Mouse (Mus musculus): ENCODE results near the gene Dst. TPM values are rescaled to one million over a fixed set of nuclear protein-coding genes. Genes with fewer than 3 reads are reported as not detected.
"Not testable (repeated sequence)": the region's sequence is repeated elsewhere in the genome, so short reads cannot be mapped to it uniquely, and the experiment has no call there.

The Dst gene
- total RNA-seq, 2 experiments from 2014 or later = 202 to 225 TPM

DNA sequence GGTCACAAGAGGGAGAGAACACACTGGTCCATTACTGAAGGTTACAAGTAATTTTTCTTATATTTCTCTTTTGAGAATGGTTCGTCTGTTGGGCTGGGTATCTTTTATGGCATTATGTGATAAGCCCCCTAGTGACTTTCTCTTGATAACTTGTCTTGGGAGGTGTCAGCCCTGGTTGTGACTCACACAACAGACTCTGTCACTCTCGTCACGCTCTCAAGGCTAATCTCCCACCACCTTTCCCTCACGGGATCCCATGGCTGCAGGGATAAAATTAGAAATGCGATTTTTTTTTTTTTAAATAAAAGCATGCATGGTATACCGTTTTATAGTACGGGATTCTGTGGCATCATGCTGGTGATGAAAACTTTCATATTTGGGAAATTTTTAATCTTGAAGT is 375.5 kb downstream of the Dst start:
- no peak for DNase-seq (ENCODE audit: low spot score in 2 of 2)

DNA sequence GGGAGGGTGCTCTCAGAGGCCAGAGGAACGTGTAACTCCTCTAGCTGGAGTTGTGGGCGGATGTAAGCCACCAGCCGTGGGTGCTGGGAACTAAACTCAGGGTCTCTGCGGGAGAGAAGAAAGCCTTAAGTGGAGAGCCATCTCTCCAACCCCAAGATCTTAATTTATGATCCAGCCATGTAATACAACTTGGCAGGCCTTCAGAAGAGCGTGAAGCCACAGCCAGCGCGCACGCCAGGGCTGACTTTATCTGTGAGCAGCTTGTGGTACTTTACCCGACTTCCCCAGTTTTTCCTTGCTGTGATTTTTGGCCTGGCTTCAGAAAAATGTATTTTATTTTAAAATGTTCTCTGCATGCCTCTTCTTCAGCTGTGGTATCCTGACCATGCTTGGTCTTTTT is 377.0 kb downstream of the Dst start:
- no peak for DNase-seq (ENCODE audit: low spot score in 2 of 2)

DNA sequence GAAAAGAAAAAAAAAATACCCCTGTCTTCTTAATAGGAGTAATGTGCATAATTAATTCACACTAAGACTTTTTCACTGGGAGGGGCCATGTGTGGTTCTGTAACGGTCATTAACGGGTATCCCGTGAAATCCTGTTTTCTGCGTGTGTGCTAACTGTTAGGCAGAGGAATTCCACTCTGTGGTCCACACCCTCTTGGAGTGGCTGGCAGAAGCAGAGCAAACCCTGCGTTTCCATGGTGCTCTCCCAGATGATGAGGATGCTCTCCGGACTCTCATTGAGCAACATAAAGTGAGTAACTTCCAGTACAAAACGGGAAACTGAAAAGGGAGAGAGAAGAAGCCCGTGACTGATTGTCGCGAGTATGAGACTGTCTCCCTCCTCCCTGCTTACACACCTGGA is 379.7 kb downstream of the Dst start:
- DNase-seq (ENCODE audit: low spot score in 2 of 2) = no peak

DNA sequence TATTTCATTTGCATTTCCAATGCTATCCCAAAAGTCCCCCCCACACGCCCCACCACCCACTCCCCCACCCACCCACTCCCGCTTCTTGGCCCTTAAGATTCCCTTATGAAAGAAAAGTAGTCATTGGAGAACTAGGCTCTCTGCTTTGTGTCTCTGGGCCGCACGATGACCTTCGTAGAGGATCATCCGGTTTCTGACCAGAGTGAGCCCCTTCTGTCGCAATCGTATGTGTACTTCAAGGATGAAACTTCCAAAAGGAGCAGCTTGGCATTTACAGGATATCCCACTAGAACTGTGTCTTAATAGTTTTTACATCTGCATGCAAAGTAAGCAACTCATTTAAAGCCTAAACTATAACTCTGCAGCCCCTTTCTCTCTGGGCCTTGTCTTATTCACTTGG is 380.2 kb downstream of the Dst start:
- DNase-seq (ENCODE audit: low spot score in 2 of 2) = no peak

DNA sequence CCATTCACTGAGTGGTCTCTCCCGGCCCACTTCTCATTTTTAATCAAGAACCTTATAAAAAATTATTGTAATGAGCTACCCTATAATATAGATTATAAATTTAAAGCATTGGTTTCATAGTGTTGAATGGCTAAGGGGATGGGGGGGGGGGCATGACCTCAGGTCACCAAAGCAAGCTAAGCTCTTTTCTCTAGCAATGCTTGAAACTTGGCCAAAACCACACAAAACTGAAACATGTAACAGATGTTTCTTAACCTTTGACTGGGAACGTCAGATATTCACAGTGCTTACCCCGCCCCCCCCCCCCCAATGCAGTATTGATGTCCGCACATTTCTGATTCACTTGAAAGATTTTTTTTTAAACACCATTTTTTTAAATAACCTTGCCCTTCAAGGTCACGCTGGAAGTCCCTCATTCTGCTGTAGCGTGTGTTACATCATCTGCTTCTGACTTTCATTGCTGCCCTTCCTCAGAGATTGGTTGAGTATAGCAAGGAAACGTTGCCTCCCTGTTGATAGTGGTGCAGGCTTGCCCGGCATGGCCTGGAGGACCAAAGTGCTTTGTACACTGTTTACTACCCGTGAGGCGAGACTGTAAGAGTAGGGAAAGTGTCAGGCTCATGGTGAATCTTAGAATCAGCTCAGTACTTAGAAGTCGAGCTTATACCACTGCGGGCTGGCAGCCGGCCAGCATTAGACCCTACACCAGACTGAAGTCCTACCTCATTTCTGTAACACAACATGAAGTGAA is 380.9 kb downstream of the Dst start:
- DNase-seq (ENCODE audit: low spot score in 2 of 2) = no peak

DNA sequence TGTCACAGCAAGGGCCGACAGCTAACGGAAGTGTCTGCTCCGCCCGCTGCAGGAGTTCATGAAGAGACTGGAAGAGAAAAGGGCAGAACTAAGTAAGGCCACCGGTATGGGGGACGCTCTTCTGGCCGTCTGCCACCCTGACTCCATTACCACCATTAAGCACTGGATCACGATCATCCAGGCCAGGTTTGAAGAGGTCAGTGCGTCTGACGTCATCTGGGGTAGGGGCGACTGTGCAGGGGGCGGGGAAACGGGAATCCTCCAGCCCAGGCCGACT is 381.4 kb downstream of the Dst start:
- DNase-seq (ENCODE audit: low spot score in 2 of 2) = no peak

DNA sequence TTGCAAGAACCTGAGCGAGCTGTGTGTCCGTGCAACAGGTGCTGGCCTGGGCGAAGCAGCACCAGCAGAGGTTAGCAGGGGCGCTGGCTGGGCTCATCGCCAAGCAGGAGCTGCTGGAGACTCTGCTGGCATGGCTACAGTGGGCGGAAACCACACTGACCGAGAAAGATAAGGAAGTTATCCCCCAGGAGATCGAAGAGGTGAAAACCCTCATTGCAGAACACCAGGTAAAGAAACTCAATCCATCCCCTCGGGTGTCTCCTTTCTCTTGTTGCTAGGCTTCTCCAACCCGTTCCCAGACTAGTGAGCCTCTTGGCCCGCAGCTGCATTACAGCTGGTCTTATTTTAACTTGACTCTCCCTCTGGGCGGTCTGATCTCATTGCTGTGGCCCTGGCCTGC is 382.3 kb downstream of the Dst start:
- no peak for DNase-seq (ENCODE audit: low spot score in 2 of 2)

DNA sequence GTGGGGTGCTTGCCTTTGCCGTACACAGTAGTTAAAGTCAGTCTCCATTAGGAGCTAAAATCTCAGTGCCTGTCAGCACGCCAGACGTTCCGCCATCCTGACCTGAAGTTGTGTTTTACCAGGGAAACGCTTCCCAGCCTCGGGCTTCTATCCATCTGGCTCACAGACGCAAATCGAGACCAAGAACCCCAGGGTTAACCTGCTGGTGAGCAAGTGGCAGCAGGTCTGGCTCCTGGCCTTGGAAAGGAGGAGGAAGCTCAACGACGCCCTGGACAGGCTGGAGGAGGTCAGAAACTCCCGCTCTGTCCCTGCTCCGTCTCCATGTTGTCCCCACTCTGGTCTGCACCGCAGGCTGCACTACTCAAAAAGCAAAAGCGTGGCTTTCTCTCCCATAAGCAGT is 385.2 kb downstream of the Dst start:
- no peak for DNase-seq (ENCODE audit: low spot score in 2 of 2)

DNA sequence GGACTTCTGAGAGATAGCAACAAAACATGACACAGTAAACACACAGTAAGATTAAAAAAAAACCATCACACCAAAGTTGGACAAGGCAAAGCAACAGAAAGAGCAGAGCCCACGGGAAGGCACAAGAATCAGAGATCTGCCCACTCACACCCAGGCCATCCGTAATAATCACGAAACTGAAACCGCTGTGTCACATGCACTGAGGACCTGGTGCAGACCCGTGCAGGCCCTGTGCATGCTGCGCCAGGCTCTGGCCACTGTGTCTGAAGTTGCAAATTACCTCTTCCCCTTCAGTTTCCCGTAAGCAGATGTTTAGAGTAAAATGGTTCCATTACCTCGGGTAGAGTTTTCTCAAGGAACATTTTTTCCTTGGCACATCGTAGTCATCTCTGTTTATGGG is 389.6 kb downstream of the Dst start:
- no peak for DNase-seq (ENCODE audit: low spot score in 2 of 2)

DNA sequence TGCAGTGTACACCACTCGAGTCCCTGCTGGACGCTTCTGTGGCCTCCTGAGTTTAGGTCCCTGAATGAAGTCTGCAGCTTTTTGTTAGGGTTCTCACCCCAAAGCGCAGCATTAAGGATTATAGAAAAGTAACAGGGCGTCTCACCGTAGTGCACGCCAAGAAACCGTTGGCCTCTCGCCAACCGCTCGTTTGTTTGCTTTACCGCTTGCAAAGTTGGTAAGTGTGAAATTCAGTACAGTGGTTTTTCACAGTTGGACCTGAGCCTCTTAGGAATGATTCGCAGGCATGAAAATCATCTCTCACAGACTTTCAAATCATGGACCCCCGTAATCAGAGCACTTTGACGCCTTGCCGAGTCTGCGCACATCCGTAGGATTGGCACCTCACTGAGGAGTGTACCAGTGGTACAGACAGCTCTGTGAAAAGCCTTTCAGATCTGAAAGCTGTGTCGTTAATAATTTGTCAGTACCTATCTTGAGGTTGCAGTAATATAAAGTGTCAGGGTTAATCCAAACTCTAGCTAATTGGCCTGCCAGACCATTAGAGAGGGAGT is 390.7 kb downstream of the Dst start:
- peak; percentile 19 to 37 for DNase-seq (ENCODE audit: low spot score in 2 of 2)

DNA sequence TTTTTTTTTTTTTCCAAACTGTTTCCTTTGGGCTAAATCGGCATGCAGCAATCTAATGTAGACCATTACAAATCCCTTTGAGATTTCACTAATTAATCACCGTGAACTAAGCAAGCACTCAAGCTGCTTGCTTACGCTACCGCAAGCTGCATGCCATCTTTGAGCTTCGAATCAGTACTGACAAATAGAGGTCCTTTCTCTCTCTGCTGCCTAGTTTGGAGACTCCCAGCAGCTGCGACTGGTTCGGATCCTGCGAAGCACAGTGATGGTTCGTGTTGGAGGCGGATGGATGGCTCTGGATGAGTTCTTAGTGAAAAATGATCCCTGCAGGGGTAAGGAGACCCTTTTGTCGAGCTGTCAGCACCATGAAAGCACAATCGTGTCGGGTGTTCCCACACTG is 391.5 kb downstream of the Dst start:
- no peak for DNase-seq (ENCODE audit: low spot score in 2 of 2)

DNA sequence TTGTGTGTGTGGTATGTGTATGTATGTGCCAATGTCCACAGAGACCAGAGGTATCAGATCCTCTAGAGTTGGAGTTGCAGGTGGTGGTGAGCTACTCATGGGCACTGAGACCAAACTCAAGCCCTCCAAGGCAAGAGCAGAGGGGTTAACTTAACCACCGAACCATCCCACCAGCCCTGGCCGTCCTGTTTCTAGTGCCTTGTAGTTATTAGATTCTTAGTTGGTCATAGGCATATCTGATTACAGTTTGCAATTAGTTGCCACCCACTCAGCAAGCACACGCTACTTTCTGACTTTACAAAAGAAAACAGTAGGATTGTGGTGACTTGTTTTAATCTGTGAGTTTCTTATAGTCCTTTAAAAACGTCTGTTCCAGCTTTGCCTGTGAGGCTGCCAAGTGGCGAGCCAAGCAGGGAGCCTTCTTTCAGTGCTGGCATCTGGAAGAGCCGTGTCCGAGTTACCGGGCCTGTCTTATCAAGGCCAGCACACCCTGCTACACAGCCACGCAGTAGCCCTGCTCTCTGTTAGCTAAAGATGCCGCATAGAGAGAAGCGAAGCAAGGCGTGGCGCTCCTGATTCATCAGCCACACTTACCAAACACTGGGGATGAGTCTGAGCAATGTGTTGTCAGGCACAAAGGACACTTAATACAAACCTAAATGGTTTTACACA is 392.4 kb downstream of the Dst start:
- DNase-seq (ENCODE audit: low spot score in 2 of 2) = no peak

DNA sequence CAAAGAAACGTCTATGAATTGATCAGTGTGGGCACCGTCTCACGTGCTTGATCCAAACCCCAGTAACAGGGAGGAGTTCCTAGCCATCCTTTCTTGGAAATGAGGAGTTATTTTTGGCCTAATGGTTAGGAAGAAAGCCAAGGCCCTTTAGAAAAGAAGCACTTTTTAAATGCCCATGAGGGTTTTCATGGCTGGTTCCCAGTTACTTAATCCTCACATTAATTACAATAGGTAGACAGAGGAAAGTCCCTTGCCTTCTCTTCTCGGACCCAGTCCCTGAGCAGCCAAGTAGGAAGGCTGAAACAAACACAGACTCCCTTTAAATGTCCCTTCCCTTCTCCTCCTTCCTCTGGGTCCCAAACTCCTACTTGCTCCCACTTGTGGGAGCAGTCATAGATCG is 396.2 kb downstream of the Dst start:
- no peak for DNase-seq (ENCODE audit: low spot score in 2 of 2)

DNA sequence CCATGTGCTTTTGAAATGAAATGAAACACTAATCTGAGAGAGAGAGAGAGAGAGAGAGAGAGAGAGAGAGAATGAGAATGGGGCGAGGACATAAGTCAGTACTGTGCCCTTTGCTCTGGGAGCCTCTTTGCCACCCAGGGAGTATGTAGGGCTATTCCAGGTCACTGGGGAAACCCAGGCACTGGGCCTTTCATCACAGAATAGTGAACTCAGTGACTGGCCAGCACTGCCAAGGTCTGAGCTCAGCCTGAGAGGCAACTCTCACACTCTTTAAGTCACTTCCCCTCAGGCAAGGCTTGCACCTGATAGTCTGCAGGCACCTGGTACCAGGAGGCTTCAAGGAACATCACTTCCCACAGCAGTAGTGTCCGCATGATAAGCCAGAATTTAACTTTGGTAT is 398.7 kb downstream of the Dst start:
- no peak for DNase-seq (ENCODE audit: low spot score in 2 of 2)

DNA sequence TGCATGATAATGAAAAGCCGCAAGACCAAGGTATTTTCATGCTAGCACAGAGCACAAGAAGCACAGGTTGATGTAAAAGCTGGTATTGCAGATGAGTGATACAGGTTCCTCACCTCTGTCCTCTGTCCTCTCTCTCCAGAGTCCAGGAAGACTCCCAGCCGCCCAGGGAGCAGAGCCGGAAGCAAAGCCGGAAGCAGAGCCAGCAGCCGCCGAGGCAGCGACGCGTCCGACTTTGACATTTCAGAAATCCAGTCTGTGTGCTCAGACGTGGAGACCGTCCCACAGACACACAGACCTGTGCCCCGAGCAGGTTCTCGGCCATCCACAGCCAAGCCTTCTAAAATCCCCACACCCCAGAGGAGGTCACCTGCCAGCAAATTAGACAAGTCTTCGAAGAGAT is 399.2 kb downstream of the Dst start:
- DNase-seq (ENCODE audit: low spot score in 2 of 2) = no peak

DNA sequence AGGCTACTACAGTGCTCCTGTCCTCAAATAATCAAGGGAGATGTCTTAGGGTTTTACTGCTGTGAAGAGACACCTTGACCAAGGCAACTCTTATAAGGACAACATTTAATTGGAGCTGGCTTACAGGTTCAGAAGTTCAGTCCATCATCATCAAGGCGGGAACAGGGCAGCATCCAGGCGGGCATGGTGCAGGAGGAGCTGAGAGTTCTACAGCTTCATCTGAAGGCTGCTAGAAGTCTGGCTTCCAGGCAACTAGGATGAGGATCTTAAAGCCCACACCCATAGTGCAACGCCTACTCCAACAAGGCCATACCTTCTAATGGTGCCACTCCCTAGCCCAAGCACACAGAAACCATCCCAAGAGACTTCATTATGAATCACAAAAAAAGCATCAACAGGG is 400.8 kb downstream of the Dst start:
- DNase-seq (ENCODE audit: low spot score in 2 of 2) = not testable (repeated sequence)

DNA sequence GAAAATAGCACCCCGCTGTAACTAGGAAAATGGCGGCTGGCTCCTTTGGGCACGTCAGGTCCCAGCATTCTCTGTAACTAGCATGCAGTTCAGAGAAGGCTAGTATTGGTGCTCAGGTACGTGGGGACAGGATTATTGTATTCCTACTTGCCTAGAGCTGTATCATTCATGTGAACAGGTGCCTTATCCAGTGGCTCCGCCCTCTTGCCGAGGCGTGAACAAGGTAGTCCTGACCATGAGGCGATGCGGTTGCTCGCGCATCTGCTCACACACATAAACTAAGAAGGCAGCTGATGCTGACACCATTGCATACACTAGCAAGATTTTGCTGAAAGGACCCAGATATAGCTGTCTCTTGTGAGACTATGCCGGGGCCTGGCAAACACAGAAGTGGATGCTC is 401.4 kb downstream of the Dst start:
- no peak for DNase-seq (ENCODE audit: low spot score in 2 of 2)

DNA sequence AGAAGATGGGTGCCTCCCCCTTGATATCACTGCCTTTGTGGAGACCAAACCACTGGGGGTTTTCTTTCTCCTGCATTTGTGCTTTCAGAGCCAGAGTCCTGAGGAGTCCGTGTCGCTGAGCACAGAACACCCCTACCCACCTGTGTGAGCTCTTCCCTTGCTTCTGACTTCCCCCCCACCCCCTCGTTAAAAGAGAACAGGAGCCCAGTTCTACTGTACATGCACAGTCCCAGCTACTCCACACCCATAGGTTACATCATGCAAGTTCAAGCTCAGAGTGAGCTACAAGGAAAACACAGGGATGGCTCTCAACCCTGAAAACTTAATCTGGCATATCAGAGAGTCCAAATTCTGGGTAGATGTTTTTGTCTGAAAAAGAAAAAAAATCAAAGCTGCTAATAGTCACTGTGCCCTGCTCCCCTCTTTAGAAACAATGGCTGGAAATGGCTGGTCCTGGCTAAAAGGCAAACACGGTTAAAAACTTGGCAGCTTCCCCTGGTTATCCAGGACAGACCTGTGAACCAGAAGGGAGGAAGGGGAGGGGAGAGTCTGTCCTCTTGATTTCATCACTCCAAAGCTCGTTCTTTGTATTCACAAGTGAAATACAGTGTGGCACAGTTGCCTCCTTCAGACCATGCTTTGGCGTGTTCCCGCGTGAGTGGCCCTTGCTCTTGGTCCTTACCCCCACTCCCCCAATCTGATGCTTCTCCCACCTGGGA is 402.7 kb downstream of the Dst start:
- DNase-seq (ENCODE audit: low spot score in 2 of 2) = no peak

DNA sequence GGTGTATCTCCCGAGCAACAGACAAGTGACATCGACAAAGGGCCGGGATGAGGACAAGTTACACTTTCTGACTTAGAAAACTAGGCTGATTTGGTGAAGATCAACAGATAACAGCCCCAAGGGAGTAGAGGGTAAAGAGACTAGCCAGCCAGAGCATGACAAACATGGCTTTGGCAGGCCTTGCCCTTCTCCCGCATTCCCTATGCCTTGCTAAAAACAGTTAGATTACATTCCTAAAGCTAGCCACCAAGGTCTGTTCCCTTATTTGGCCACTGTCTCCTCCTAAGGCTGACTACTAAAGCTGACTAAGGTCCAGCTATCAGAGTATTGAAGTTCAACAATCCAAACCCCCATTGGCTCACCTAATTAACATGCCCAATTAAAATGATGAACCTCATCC is 404.8 kb downstream of the Dst start:
- no peak for DNase-seq (ENCODE audit: low spot score in 2 of 2)

DNA sequence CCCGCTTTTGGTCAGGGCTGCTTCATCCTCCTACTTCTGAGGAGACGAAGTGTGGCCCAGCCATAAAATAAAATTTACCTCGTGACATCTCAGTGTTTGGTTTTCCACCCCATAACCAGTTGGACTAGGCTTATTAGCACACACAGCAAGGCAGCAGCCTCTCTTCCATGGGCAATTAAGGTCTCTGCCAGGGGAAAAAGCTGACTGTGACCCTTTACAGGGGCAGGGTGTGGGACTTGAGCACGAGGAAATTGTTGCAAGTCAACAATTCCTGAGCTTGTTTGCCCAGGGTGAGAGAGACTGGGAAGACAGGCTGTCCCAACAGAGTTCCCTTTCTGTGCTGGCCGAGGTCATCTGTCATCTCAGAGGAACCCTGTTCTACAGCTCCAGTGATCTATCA is 407.4 kb downstream of the Dst start:
- DNase-seq (ENCODE audit: low spot score in 2 of 2) = no peak

DNA sequence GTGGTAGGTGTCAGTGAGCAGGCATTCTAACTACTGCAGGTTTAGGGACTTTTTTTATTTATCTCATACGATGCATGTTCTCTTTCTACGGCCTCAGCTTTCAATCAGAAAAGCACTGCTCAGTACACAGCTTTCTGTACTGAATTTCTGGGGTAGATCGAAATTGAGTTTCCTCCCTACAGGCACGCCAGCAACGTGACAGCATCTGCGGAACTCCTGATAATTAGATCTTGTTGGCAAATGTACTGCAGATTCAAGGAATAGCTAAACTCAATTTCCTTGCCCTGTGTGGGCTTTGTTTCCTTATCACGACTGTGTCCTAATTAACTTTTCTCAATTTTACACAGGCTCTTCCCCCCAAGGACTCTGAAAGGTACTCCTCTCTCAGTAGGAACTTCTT is 416.2 kb downstream of the Dst start:
- no peak for DNase-seq (ENCODE audit: low spot score in 2 of 2)

DNA sequence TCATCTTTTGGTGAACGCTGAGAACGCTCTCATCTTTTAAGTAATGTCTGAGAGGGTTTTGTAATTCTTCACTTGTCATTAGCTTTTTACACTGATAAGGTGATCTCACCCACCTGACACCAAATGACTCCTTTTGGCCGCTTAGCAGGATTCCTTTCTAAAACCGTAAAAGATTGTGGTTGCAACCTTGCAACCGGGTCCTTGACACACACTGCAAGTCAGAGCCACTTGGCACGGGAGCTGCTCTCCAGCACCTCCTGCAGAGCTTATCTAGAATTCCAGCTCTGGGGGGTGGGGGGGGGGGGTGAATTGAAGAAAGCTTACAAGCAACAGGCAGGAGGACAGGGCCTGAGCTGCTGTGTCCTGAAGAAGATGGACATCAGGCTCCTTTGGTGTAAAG is 420.6 kb downstream of the Dst start:
- DNase-seq (ENCODE audit: low spot score in 2 of 2) = no peak

DNA sequence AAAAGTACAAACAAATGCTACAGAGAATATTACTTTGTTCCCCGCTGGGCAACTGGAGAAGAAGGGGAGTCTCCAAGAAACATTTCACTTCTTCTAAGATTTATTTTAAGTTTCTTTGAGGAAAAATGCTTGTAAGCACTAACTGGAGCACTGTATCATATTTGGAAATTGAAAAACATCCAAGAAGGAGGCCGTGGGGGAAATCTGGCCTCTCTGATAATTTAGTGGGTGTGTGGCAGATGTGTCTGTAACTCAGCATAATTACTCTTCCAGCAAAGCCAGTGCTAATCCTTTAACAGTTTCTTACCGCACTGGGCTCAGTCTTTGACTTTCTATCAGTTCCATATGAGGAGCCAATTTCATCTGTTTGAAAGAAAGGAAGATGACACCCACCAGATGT is 423.7 kb downstream of the Dst start:
- no peak for DNase-seq (ENCODE audit: low spot score in 2 of 2)
